Mouse (Mus musculus): ENCODE measurements around the gene Gm20532. TPM values are rescaled to one million over a fixed set of nuclear protein-coding genes. Genes with fewer than 3 reads are reported as not detected.
A peak's percentile ranks its signal among the peaks of the same experiment; 100 is the strongest.

The Gm20532 gene
- polyA plus RNA-seq (2016; fragmentation: Nextera tagmentation; extraction: Ambion mirVana): not detected in 2 replicates

DNA sequence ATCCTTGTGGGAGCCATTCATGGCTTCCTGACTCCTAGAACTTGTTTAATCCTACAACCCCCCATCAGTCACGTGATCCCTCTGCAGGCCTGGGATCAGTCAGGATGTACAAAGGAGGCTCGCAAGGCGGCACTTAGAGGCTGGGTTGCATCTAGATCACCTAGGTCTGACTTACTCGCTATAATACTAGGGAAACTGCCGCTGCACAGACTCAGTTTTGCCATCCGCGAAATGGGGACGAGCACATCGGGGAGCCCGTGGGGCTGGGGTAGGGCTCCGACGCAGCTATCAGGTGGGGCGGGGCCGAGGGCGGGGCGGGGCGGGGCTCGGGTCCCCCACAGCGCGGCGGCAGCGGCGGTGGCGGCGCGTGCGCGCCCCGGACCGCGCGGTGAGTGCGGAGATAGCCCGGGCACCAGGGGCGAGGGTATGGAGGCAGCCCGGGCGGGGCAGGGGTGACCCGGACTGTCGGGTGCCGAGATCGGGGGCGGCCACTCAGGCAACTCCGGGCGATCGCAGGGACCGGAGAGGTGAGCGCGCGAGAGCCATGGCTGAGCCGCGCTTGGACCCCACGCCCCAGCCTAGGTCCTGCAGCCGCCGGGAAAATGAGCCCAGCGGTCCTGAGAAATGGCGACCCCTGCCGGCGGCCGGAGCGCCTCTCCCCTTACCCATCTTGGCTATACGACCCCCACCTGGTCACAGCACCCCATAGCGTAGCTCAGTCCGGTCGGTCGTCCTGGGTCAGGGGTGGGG is at the start of gene Gm20532:
Gm20532 (plus strand) TSS at position 346 of the 750 bp plus-strand sequence.
- H3K9me3 ChIP-seq (replicated peaks): no peaks in the 10 kb centered on the region
- peak within 1 kb of the TSS; percentile 77 for H3K4me3 ChIP-seq
- H3K4me1 ChIP-seq: peaks cover 33% of the 10 kb centered on the region
- peak; percentile 88 for DNase-seq (ENCODE audit: low spot score)
- peak within 1 kb of the TSS; percentile 91 for H3K27ac ChIP-seq (replicated peaks)
- no peaks in the 10 kb centered on the region for H3K27me3 ChIP-seq (ENCODE audit: low read depth, poor library complexity, severe bottlenecking)
- no peaks in the 10 kb centered on the region for H3K36me3 ChIP-seq
- WGBS: under 1% methylated on average over 65 of the region's 65 CpGs

DNA sequence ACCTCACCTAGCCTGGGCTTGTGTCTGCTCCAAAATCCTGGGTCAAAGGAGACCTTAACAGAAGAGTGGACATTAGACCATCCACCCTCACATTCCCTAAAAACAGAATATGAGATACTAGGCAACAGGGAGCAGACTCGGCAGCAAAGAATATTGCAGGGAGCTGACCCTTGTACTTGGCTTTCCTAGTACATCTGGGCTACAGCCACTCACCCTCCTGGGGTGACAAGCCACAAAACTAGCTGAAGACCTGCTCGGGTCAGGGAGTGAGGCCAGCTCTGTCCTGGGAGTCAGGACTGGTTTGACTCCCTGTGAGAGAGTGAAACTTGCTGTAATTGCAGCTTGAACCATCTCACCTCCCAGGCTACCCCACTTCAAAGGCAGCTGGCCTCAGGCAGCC is 46.9 kb upstream of the Gm20532 start:
- Histone ChIP-seq H3K4me1 (peaks cover 71% of the 10 kb centered on the region), H3K9me3 (replicated peaks) (no peaks in the 10 kb centered on the region), H3K4me3 (no peak overlapping the region), H3K36me3 (no peaks in the 10 kb centered on the region), H3K27ac (replicated peaks) (peak overlapping the region; percentile 6; the same call in 1 of the 2 replicates), H3K27me3 (ENCODE audit: low read depth, poor library complexity, severe bottlenecking) (no peaks in the 10 kb centered on the region; the same call in 1 of the 2 replicates)
- no peak for DNase-seq (ENCODE audit: low spot score)
- 71% methylated on average over 2 of the region's 2 CpGs for WGBS

DNA sequence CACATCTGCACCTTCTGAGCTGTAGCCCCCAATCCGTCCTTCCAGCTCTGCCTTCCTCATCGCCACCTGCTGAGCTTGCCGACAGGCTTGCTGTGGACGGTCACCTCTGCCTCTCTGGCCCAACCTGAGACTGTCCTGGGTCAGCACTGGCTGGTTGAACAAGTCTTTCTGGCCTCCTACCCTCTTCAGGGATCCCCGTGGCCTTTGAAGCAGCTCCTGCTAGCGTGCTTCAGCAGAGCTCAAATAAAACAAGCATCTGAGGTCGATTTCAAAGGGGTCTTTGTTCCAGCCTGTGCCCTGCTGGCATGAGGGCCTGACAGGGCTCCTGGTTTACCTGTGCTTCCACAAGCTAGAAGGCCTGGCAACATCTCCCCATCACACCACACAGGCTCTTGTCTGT is 45.7 kb upstream of the Gm20532 start:
- Histone ChIP-seq H3K4me3 (no peak overlapping the region), H3K36me3 (no peaks in the 10 kb centered on the region), H3K4me1 (peaks cover 59% of the 10 kb centered on the region), H3K27ac (replicated peaks) (peak overlapping the region; percentile 74), H3K9me3 (replicated peaks) (no peaks in the 10 kb centered on the region), H3K27me3 (ENCODE audit: low read depth, poor library complexity, severe bottlenecking) (no peaks in the 10 kb centered on the region; the same call in 1 of the 2 replicates)
- 27% methylated on average over 7 of the region's 7 CpGs for WGBS
- DNase-seq (ENCODE audit: low spot score): no peak

DNA sequence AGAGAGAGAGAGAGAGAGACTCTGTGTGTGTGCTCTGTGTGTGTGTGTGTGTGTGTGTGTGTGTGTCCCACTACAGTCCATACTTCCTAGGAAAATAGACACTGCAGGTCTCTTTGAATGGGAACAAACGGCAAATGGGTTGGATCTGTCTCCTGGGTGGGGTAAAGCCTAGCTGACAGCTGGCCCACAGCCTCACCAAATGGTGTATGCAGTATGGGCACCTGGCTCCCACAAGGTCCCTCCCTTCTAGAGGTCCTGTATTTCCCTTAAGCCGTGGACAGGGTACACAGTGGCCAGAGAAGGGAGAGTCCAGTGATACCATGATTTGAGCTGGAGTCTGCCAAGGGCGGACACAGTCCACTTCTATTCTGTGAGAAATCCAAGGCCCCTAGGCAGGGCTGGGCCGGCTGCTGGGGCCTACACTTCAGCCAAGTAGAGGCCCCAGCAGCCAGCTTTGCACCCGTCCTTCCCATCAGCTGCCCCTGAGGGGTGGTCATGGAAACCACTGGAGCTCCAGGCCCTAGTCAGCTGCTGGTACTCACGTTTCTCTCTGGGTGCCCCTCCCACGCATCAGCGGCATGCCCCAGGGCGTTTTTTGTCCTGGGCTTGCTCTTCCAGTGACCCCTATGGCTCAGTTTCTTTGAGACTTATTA is 45.1 kb upstream of the Gm20532 start:
- Histone ChIP-seq H3K27me3 (ENCODE audit: low read depth, poor library complexity, severe bottlenecking) (no peaks in the 10 kb centered on the region; the same call in 1 of the 2 replicates), H3K36me3 (no peaks in the 10 kb centered on the region), H3K4me1 (peaks cover 56% of the 10 kb centered on the region), H3K9me3 (replicated peaks) (no peaks in the 10 kb centered on the region), H3K4me3 (no peak overlapping the region), H3K27ac (replicated peaks) (peak overlapping the region; percentile 77)
- DNase-seq (ENCODE audit: low spot score): no peak
- WGBS: 41% methylated on average over 9 of the region's 9 CpGs

DNA sequence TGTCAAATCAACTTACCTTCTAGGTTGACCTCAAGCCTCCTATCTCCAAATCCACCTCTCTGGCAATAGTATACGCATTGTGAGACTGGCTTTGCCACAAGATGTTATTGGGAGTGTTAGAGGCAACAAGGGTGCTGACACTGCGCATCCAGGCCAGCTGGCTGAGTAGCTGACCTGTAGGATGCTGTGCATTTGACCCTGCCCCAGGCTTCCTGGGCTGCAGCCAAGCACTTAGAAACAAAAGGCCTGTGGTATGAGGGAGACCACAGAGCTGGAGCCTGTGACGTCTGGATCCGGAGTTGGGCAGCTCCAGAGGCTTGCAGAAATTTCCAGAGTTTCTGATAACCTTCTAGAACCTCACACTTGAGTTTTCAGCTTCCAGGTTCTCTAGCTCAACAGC is 43.3 kb upstream of the Gm20532 start:
- no peak for DNase-seq (ENCODE audit: low spot score)
- WGBS: 86% methylated on average over 4 of the region's 4 CpGs
- Histone ChIP-seq H3K9me3 (replicated peaks) (no peaks in the 10 kb centered on the region), H3K27me3 (ENCODE audit: low read depth, poor library complexity, severe bottlenecking) (no peaks in the 10 kb centered on the region; the same call in 1 of the 2 replicates), H3K4me1 (peaks cover 60% of the 10 kb centered on the region), H3K27ac (replicated peaks) (no peak overlapping the region), H3K36me3 (no peaks in the 10 kb centered on the region), H3K4me3 (no peak overlapping the region)

DNA sequence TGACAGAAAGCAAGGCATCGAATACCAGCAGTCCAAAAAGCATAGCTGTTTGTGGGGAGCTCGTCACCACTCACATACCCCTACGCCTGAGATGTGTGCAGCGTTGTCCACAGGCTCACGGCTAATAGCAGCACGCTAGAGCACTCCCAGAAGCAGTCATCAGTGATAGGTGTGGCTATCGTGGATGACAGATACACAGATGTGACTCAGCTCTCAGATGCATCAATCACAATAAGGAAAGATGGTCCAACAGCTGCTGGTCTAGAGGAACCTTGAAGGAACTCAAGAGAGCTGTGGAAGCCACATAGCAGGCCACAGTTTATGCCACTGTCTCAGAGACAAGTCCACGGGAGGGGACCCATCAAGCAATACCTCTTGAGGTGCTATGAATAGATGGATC is 42.7 kb upstream of the Gm20532 start:
- no peaks in the 10 kb centered on the region for H3K9me3 ChIP-seq (replicated peaks)
- H3K27ac ChIP-seq (replicated peaks): no peak overlapping the region
- H3K4me3 ChIP-seq: no peak overlapping the region
- WGBS: 95% methylated on average over 8 of the region's 8 CpGs
- DNase-seq (ENCODE audit: low spot score): no peak
- H3K4me1 ChIP-seq: peaks cover 54% of the 10 kb centered on the region
- no peaks in the 10 kb centered on the region; the same call in 1 of the 2 replicates for H3K27me3 ChIP-seq (ENCODE audit: low read depth, poor library complexity, severe bottlenecking)
- H3K36me3 ChIP-seq: no peaks in the 10 kb centered on the region

DNA sequence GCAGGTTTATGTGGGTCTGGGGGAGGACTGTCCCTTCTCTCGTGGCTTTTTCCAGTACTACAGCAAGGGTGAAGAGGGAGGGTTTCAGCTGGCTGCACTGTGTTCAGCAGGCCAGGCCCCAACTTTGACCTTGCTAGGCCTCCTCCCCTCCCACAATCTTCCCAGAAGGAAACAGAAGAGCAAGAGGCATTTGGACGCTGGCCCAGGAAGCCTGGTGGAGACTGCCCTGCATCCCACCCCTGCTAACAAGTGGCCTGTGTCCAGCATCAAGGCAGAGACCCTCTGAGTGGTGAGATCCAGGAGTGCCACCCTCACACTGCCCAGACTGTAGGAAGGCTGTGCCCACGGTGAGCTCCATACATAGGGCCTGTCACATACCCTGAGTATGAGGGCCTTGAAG is 42.2 kb upstream of the Gm20532 start:
- no peak for DNase-seq (ENCODE audit: low spot score)
- H3K9me3 ChIP-seq (replicated peaks): no peaks in the 10 kb centered on the region
- H3K4me3 ChIP-seq: no peak overlapping the region
- H3K36me3 ChIP-seq: no peaks in the 10 kb centered on the region
- peak overlapping the region; percentile 33 for H3K27ac ChIP-seq (replicated peaks)
- H3K4me1 ChIP-seq: peaks cover 50% of the 10 kb centered on the region
- WGBS: 70% methylated on average over 3 of the region's 3 CpGs
- H3K27me3 ChIP-seq (ENCODE audit: low read depth, poor library complexity, severe bottlenecking): no peaks in the 10 kb centered on the region; the same call in 1 of the 2 replicates

DNA sequence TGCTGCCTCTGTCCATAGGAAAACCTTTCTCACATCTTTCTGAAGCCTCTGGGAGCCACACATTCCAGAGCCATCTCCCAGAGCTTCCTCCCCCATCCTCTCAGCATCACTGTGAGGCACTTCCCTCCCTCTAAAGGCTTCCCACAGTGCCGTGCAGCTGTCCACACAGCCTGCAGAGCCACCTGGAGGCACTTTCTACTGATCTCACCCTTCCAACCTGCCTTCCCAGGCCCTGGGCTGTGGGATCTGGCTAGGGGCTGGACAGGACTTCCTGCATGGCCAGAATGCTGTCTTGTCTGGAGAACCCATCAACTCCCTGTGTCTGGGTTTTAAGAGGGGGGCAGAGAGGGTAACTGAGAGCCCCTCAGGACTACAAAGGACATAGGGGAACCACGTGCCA is 39.0 kb upstream of the Gm20532 start:
- Histone ChIP-seq H3K4me3 (no peak overlapping the region), H3K4me1 (peaks cover 28% of the 10 kb centered on the region), H3K36me3 (no peaks in the 10 kb centered on the region), H3K27ac (replicated peaks) (peak overlapping the region; percentile 75), H3K9me3 (replicated peaks) (no peaks in the 10 kb centered on the region), H3K27me3 (ENCODE audit: low read depth, poor library complexity, severe bottlenecking) (no peaks in the 10 kb centered on the region; the same call in 1 of the 2 replicates)
- WGBS: 22% methylated on average over 2 of the region's 2 CpGs
- DNase-seq (ENCODE audit: low spot score): no peak

DNA sequence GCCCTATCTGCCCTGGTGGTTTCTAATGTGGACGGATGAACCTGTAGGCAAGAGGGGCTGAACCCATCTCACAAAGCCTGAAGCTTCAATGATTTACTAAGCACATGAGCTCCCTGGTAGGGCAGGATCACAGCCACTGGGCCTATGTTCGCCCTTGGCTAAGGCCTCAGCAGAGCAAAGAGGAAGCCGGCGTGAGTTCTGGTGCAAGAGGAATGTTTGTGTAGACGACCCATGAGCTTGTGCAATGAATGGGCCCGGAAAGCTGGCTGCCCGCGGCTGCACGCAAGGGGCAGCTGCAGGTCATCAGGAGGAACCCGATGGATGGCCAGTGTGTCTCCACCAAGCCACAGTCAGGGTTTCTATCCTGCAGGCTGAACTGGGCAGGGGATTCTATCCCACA is 36.6 kb upstream of the Gm20532 start:
- H3K4me3 ChIP-seq: no peak overlapping the region
- H3K27ac ChIP-seq (replicated peaks): 0 out of 2 replicates have a peak overlapping the region, but pooled peaks have one; percentile 38
- no peak for DNase-seq (ENCODE audit: low spot score)
- peaks cover 24% of the 10 kb centered on the region for H3K4me1 ChIP-seq
- WGBS: 90% methylated on average over 10 of the region's 10 CpGs
- H3K36me3 ChIP-seq: no peaks in the 10 kb centered on the region
- H3K9me3 ChIP-seq (replicated peaks): no peaks in the 10 kb centered on the region
- H3K27me3 ChIP-seq (ENCODE audit: low read depth, poor library complexity, severe bottlenecking): no peaks in the 10 kb centered on the region; the same call in none of the 2 replicates

DNA sequence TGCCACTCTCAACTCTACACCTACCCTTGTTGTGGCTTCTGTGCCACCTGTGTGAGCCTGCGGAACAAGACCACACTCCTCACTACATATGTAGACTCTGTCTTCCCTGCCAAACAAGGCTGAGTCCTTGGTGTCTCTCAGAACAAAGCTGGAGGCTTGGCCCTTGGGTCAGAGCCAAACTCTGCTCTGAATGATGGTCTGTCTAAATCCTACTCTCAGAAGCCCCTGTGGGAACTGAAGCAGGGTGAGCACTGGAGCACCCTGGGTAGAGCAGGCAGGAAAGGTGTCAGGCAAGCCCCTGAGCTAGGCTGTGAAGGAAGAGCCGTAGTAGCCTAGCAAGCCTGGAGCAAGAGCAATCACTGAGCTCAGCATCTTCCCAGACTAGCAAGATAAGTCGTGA is 36.2 kb upstream of the Gm20532 start:
- Histone ChIP-seq H3K9me3 (replicated peaks) (no peaks in the 10 kb centered on the region), H3K4me3 (no peak overlapping the region), H3K27me3 (ENCODE audit: low read depth, poor library complexity, severe bottlenecking) (no peaks in the 10 kb centered on the region; the same call in none of the 2 replicates), H3K4me1 (peaks cover 24% of the 10 kb centered on the region), H3K36me3 (no peaks in the 10 kb centered on the region), H3K27ac (replicated peaks) (0 out of 2 replicates have a peak overlapping the region, but pooled peaks have one; percentile 38)
- 80% methylated on average over 3 of the region's 3 CpGs for WGBS
- DNase-seq (ENCODE audit: low spot score): no peak

DNA sequence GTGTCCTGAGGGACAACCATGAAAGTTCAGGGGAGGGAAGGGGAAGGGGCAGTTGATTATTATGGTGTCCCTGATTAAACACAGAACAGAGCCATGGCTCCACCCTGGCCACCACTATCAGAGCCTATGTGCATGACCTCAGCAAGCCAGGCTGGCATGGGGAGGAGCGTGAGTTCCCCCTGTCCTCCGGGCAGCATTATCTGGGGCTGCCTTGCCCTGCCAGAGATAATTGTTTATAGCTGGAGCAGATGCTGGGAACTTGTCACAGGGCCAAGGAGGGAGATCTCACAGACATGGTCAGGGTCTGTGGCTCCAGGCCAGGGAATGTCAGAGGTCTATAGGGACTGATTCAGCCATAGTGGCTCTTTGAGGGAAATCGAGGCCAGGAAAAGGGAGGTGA is 35.7 kb upstream of the Gm20532 start:
- H3K9me3 ChIP-seq (replicated peaks): no peaks in the 10 kb centered on the region
- no peak overlapping the region for H3K4me3 ChIP-seq
- peak overlapping the region; percentile 57; the same call in 1 of the 2 replicates for H3K27ac ChIP-seq (replicated peaks)
- WGBS: 99% methylated on average over 3 of the region's 3 CpGs
- H3K27me3 ChIP-seq (ENCODE audit: low read depth, poor library complexity, severe bottlenecking): no peaks in the 10 kb centered on the region; the same call in none of the 2 replicates
- DNase-seq (ENCODE audit: low spot score): no peak
- H3K36me3 ChIP-seq: no peaks in the 10 kb centered on the region
- peaks cover 25% of the 10 kb centered on the region for H3K4me1 ChIP-seq

DNA sequence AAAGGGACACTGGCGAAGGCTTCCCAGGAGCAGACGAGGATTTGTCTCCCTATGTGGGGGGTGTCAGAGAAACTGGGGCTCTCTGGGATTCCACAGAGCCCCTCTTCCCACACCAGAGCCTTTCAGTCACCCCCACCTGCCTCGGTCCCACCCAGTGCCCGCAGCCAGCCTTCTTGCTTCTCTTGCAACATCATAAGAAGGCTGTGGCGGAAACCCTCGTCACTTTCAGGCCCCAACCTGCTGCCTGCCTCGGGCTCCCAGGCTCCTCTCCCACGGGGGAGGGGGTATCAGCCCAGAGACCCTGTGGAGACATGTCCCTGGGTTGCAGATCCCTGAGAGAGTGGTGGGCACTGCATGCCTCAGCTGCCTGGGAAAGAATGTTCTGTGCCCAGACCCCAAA is 35.0 kb upstream of the Gm20532 start:
- WGBS: 79% methylated on average over 8 of the region's 8 CpGs
- Histone ChIP-seq H3K27me3 (ENCODE audit: low read depth, poor library complexity, severe bottlenecking) (no peaks in the 10 kb centered on the region; the same call in 1 of the 2 replicates), H3K4me1 (peaks cover 28% of the 10 kb centered on the region)

DNA sequence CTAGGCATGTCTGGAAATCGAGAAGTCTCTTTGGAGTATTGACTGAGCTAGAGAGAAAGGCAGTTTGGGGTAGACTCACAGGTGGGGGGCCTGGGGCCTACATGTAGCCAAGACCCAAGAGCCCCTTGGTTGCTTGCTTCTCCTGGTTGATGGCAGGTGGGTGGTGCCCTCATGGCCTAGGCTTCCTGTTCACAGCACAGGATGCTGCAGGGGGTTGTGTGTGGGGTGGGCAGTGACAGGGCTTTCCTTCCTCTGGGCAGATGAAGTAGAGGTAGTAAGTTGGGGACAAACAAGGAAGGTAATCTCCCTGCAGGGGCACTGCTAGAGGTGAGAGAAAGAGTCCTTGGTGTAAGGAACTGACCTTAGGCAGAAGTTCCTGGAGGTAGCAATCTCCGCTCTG is 34.4 kb upstream of the Gm20532 start:
- Histone ChIP-seq H3K4me1 (peaks cover 28% of the 10 kb centered on the region), H3K36me3 (no peaks in the 10 kb centered on the region), H3K9me3 (replicated peaks) (no peaks in the 10 kb centered on the region), H3K27me3 (ENCODE audit: low read depth, poor library complexity, severe bottlenecking) (no peaks in the 10 kb centered on the region; the same call in 1 of the 2 replicates), H3K4me3 (no peak overlapping the region), H3K27ac (replicated peaks) (peak overlapping the region; percentile 61)
- WGBS: 88% methylated on average over 2 of the region's 2 CpGs
- no peak for DNase-seq (ENCODE audit: low spot score)

More for the DNA sequence above, 35.0 kb upstream of the Gm20532 start:
- H3K4me3 ChIP-seq: no peak overlapping the region
- H3K27ac ChIP-seq (replicated peaks): peak overlapping the region; percentile 57; the same call in 1 of the 2 replicates
- DNase-seq (ENCODE audit: low spot score): no peak
- H3K9me3 ChIP-seq (replicated peaks): no peaks in the 10 kb centered on the region
- no peaks in the 10 kb centered on the region for H3K36me3 ChIP-seq

All from midbrain, embryonic 10.5 days (tissue).